Mouse (Mus musculus) midbrain, embryonic 16.5 days (tissue): Measurements from ENCODE around the gene Nr5a2. TPM values are rescaled to one million over a fixed set of nuclear protein-coding genes. Genes with fewer than 3 reads are reported as not detected.
A peak's percentile ranks its signal among the peaks of the same experiment; 100 is the strongest.

Experiments
- ATAC-seq: fragments of 200-750 bp; cut with Nextera tagmentation; 2 replicates; pipeline ENCODE4 v1.8.0; 2017; ENCODE audit warnings: moderate TSS enrichment
- H3K27ac ChIP-seq: fragments of 300-500 bp; sonication (generic); 2 replicates; pipeline ENCODE4 v1.5.1; 2014; ENCODE audit warnings: mild to moderate bottlenecking, low read length, mixed read lengths
- H3K27me3 ChIP-seq: fragments of 300-500 bp; sonication (generic); 2 replicates; pipeline ENCODE4 v1.6.1; 2014; ENCODE audit warnings: low read depth, low read length, mixed read lengths; ENCODE audit not compliant: control insufficient read depth, insufficient read depth
- H3K36me3 ChIP-seq: fragments of 300-500 bp; sonication (generic); 2 replicates; pipeline ENCODE4 v1.6.1; 2014; ENCODE audit warnings: mild to moderate bottlenecking, low read length, moderate library complexity, mixed read lengths; ENCODE audit not compliant: control insufficient read depth, insufficient read depth
- H3K4me1 ChIP-seq: fragments of 300-500 bp; sonication (generic); 2 replicates; pipeline ENCODE4 v1.6.1; 2014; ENCODE audit warnings: mild to moderate bottlenecking, low read length, mixed read lengths; ENCODE audit not compliant: control insufficient read depth, insufficient read depth
- H3K4me2 ChIP-seq: fragments of 300-500 bp; sonication (generic); 2 replicates; pipeline ENCODE4 v1.6.1; 2014; ENCODE audit warnings: mild to moderate bottlenecking, low read length, mixed read lengths
- H3K4me3 ChIP-seq: fragments of 300-500 bp; sonication (generic); 2 replicates; pipeline ENCODE4 v1.5.1; 2014; ENCODE audit warnings: low read depth, mild to moderate bottlenecking, low read length, moderate library complexity, mixed read lengths
- H3K9ac ChIP-seq: fragments of 300-500 bp; sonication (generic); 2 replicates; pipeline ENCODE4 v1.6.1; 2014; ENCODE audit warnings: low read depth, low read length, mixed read lengths
- H3K9me3 ChIP-seq: fragments of 300-500 bp; sonication (generic); replicated peaks from 2 replicates; pipeline ENCODE4 v1.6.1; 2014; ENCODE audit warnings: mild to moderate bottlenecking, low read length, mixed read lengths; ENCODE audit not compliant: control insufficient read depth, poor library complexity, severe bottlenecking
- WGBS: fragments of 180-500 bp; shearing (Covaris S2); extraction: QIAGEN DNeasy Blood & Tissue Kit; methylation state at CpG from one replicate; pipeline ENCODE4 v1.1.7; 2014; 5-methylcytosine and 5-hydroxymethylcytosine counted together
- polyA plus RNA-seq: library from polyadenylated mRNA; unstranded; fragments of >200 nt; fragmentation: Nextera tagmentation; extraction: Ambion mirVana; gene quantifications from 2 replicates; pipeline ENCODE4 v1.2.1, GENCODE M21; 2015

The Nr5a2 gene
- polyA plus RNA-seq, 1 experiment from 2014 or later: 0.68 TPM

GRCm38 (mm10) chr1:136883458-136884174 lies 76.6 kb downstream of the Nr5a2 start:
- H3K27me3 ChIP-seq: no peaks in the 10 kb centered on the region
- ATAC-seq: peak; percentile 82
- no peaks in the 10 kb centered on the region for H3K36me3 ChIP-seq
- no peak overlapping the region for H3K9ac ChIP-seq
- no peak overlapping the region for H3K4me2 ChIP-seq
- peaks cover 2% of the 10 kb centered on the region; the same call in 1 of the 2 replicates for H3K4me1 ChIP-seq
- H3K4me3 ChIP-seq: no peak overlapping the region
- H3K27ac ChIP-seq: no peak overlapping the region
- 59% methylated on average over 13 of the region's 13 CpGs for WGBS
- H3K9me3 ChIP-seq: no peaks in the 10 kb centered on the region

- Histone ChIP-seq H3K9me3 (no peaks in the 10 kb centered on the region), H3K27me3 (no peaks in the 10 kb centered on the region), H3K27ac (no peak overlapping the region), H3K36me3 (no peaks in the 10 kb centered on the region), H3K4me1 (no peaks in the 10 kb centered on the region), H3K4me3 (no peak overlapping the region), H3K4me2 (no peak overlapping the region), H3K9ac (no peak overlapping the region)
- no peak for ATAC-seq
- WGBS: 85% methylated on average over 8 of the region's 8 CpGs
Observed at GRCm38 (mm10) chr1:136880260-136880659, 80.0 kb downstream of the Nr5a2 start.

GRCm38 (mm10) chr1:136875006-136875405 lies 85.2 kb downstream of the Nr5a2 start:
- Histone ChIP-seq H3K9ac (no peak overlapping the region), H3K4me3 (no peak overlapping the region), H3K4me2 (no peak overlapping the region), H3K9me3 (no peaks in the 10 kb centered on the region), H3K27ac (no peak overlapping the region), H3K4me1 (no peaks in the 10 kb centered on the region), H3K36me3 (no peaks in the 10 kb centered on the region), H3K27me3 (no peaks in the 10 kb centered on the region)
- ATAC-seq: no peak
- WGBS: 90% methylated on average over 3 of the region's 3 CpGs

DNA sequence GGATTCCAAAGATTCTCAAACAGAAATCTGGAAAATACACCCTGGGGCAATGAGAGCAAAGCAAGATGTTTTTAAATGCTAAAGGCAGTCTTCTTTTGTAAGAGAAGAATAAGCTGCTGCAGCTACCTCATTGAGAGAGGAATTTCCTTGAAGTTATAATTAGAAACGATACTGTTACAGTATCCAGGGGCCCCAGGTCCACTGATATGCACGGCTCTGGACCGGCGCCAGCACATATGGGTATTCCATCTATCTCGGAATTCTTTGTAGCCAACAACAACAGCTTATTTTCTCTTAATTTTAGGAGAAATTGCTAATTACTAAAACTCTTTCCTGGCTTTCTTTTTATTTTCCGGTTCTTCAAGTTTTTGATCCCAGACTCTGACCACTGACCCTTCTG lies 91.3 kb downstream of the Nr5a2 start:
- H3K27me3 ChIP-seq: no peaks in the 10 kb centered on the region
- no peak overlapping the region for H3K9ac ChIP-seq
- H3K4me3 ChIP-seq: no peak overlapping the region
- WGBS: 74% methylated on average over 6 of the region's 6 CpGs
- ATAC-seq: no peak
- H3K36me3 ChIP-seq: no peaks in the 10 kb centered on the region
- H3K4me2 ChIP-seq: no peak overlapping the region
- H3K4me1 ChIP-seq: no peaks in the 10 kb centered on the region; the same call in none of the 2 replicates
- H3K9me3 ChIP-seq: no peaks in the 10 kb centered on the region
- H3K27ac ChIP-seq: no peak overlapping the region

DNA sequence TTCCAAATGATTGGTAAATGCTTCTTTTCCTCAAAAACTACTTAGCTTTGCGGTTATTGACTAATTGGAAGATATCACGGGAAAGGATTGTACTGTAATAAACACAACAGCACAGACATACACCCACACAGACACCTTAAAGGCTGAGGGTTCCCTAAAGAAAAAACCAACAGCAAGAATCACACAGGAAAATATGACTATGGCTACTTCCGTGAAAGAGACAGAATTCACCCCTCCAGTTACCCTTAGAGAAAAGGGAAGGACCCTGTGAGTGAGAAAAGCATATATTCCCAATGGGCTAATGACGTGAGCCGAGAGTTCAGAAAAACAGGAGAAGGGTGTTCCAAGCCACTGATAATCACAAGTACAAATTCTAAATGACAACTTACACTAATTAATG lies 92.0 kb downstream of the Nr5a2 start:
- Histone ChIP-seq H3K27ac (no peak overlapping the region), H3K4me3 (no peak overlapping the region), H3K9me3 (no peaks in the 10 kb centered on the region), H3K27me3 (no peaks in the 10 kb centered on the region), H3K4me1 (no peaks in the 10 kb centered on the region; the same call in none of the 2 replicates), H3K4me2 (no peak overlapping the region), H3K36me3 (no peaks in the 10 kb centered on the region), H3K9ac (no peak overlapping the region)
- 84% methylated on average over 5 of the region's 5 CpGs for WGBS
- no peak for ATAC-seq

DNA sequence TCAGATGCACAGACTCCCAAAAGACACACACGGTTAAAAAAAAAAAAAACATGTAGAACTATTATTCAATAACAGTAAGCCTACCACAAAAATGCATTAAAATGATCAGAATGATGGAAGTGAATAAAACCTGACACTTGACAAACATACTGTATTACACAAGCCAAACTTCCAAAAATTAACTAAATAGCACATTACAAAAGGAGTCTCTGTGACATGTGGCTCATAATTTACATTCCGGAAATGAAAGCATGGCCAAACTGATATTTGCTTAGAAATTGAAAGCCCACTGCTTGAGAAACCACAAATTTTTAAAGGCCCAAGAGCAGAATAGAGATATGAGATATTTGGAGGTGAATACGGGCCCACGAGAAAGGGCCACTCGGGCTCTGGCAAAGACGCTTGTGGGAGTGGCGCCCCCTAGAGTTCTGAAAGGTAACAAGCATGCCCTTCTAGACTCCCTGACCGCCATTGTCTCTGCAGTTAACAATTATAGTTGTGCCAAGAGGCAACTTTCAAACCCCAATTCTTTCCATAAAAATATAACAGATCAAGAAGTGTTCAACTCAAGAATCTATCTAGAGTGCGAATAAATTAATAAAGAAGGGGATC lies 93.7 kb downstream of the Nr5a2 start:
- 77% methylated on average over 9 of the region's 9 CpGs for WGBS
- no peaks in the 10 kb centered on the region for H3K36me3 ChIP-seq
- H3K27ac ChIP-seq: no peak overlapping the region
- no peak overlapping the region for H3K4me3 ChIP-seq
- H3K4me2 ChIP-seq: no peak overlapping the region
- no peaks in the 10 kb centered on the region for H3K27me3 ChIP-seq
- no peak for ATAC-seq
- no peaks in the 10 kb centered on the region for H3K9me3 ChIP-seq
- H3K4me1 ChIP-seq: no peaks in the 10 kb centered on the region; the same call in none of the 2 replicates
- no peak overlapping the region for H3K9ac ChIP-seq

DNA sequence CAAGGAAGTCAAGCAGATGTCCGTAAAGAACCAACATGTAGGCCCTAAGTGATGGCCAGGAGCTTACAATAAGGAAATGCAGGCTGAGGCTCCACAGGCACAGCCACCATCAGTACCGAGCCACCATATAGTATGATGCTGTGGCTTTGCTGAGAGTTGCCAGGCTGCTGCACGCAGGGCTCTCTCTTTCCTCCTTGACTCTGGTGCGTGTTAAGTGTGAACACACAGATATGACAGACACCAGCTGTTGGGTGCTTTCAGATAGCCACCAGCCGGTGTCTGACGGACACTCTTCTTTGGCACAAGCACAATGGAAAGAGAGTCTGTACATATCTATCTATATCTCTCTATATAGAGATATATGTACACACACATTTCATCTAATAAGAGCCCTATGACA lies 97.0 kb downstream of the Nr5a2 start:
- H3K9ac ChIP-seq: no peak overlapping the region
- no peak for ATAC-seq
- no peak overlapping the region for H3K27ac ChIP-seq
- H3K4me2 ChIP-seq: no peak overlapping the region
- WGBS: 95% methylated on average over 6 of the region's 6 CpGs
- H3K27me3 ChIP-seq: no peaks in the 10 kb centered on the region
- no peaks in the 10 kb centered on the region for H3K36me3 ChIP-seq
- H3K9me3 ChIP-seq: no peaks in the 10 kb centered on the region
- H3K4me1 ChIP-seq: no peaks in the 10 kb centered on the region
- no peak overlapping the region for H3K4me3 ChIP-seq

- no peaks in the 10 kb centered on the region for H3K27me3 ChIP-seq
- no peak overlapping the region for H3K27ac ChIP-seq
- ATAC-seq: no peak
- H3K4me2 ChIP-seq: no peak overlapping the region
- no peaks in the 10 kb centered on the region for H3K9me3 ChIP-seq
- H3K36me3 ChIP-seq: no peaks in the 10 kb centered on the region
- WGBS: 62% methylated on average over 4 of the region's 4 CpGs
- no peaks in the 10 kb centered on the region for H3K4me1 ChIP-seq
- no peak overlapping the region for H3K4me3 ChIP-seq
- no peak overlapping the region for H3K9ac ChIP-seq
Observed at GRCm38 (mm10) chr1:136859454-136859853, 100.8 kb downstream of the Nr5a2 start.

- H3K9me3 ChIP-seq: no peaks in the 10 kb centered on the region
- no peaks in the 10 kb centered on the region for H3K36me3 ChIP-seq
- 83% methylated on average over 4 of the region's 4 CpGs for WGBS
- no peak overlapping the region for H3K27ac ChIP-seq
- no peaks in the 10 kb centered on the region for H3K4me1 ChIP-seq
- no peak overlapping the region for H3K4me2 ChIP-seq
- H3K27me3 ChIP-seq: no peaks in the 10 kb centered on the region
- no peak overlapping the region for H3K9ac ChIP-seq
- no peak overlapping the region for H3K4me3 ChIP-seq
- ATAC-seq: no peak
Observed at GRCm38 (mm10) chr1:136858724-136859123, 101.5 kb downstream of the Nr5a2 start.
